Mouse (Mus musculus) ES-Bruce4 (cell line): ENCODE results near the gene Anapc13.

Experiments
- CTCF ChIP-seq: IDR thresholded peaks from one replicate; pipeline ENCODE4 v1.8.1; 2011; ENCODE audit warnings: low read depth, low read length
- EP300 ChIP-seq: IDR thresholded peaks from 2 replicates; pipeline ENCODE4 v1.6.1; 2011; ENCODE audit warnings: low read depth, low read length; ENCODE audit not compliant: insufficient read depth
- POLR2A ChIP-seq: IDR thresholded peaks from one replicate; pipeline ENCODE4 v1.8.1; 2011; ENCODE audit warnings: low read length; ENCODE audit not compliant: insufficient read depth

- no peak for TF ChIP-seq CTCF
- TF ChIP-seq EP300: no peak
- TF ChIP-seq POLR2A: no peak
These were observed 25.2 kb downstream of the Anapc13 start for GRCm38 (mm10) chr9:102651199-102651720.
